Mouse (Mus musculus) heart, embryonic 14.5 days (tissue): ENCODE measurements around the gene Syt9. TPM values are rescaled to one million over a fixed set of nuclear protein-coding genes. Genes with fewer than 3 reads are reported as not detected.

Source experiments
- ATAC-seq: fragments of 200-750 bp; cut with Nextera tagmentation; 2 replicates; pipeline ENCODE4 v1.8.0; 2017; ENCODE audit warnings: low read depth, moderate TSS enrichment; ENCODE audit not compliant: insufficient number of reproducible peaks, insufficient read depth, low FRiP score
- H3K27ac ChIP-seq, 2 experiments: fragments of 200-500 bp in 1 of 2; fragments of 300-500 bp in 1 of 2; sonication (generic) in 1 of 2; replicated peaks in 1 of 2; 2 replicates each; pipeline ENCODE4 v1.5.1; 2012 to 2014; ENCODE audit warnings: low read depth in 2 of 2, low read length in 2 of 2, control low read depth in 1 of 2, mild to moderate bottlenecking in 1 of 2, mixed read lengths in 1 of 2; ENCODE audit not compliant: control insufficient read depth in 1 of 2, insufficient read depth in 1 of 2
- H3K27me3 ChIP-seq: fragments of 300-500 bp; sonication (generic); 2 replicates; pipeline ENCODE4 v1.6.1; 2014; ENCODE audit warnings: mild to moderate bottlenecking, low read length, control low read depth; ENCODE audit not compliant: control insufficient read depth, insufficient read depth
- H3K36me3 ChIP-seq: fragments of 300-500 bp; sonication (generic); 2 replicates; pipeline ENCODE4 v1.6.1; 2014; ENCODE audit warnings: mild to moderate bottlenecking, control low read depth, low read length, mixed read lengths; ENCODE audit not compliant: control insufficient read depth, insufficient read depth
- H3K4me1 ChIP-seq, 2 experiments: fragments of 200-500 bp in 1 of 2; fragments of 300-500 bp in 1 of 2; sonication (generic) in 1 of 2; 2 replicates each; pipeline ENCODE4 v1.6.1; 2012 to 2014; ENCODE audit warnings: low read length in 2 of 2, control low read depth in 1 of 2, mixed read lengths in 1 of 2; ENCODE audit not compliant: control insufficient read depth in 2 of 2, insufficient read depth in 2 of 2
- H3K4me2 ChIP-seq: fragments of 300-500 bp; sonication (generic); 2 replicates; pipeline ENCODE4 v1.6.1; 2014; ENCODE audit warnings: mild to moderate bottlenecking, low read length
- H3K4me3 ChIP-seq, 2 experiments: fragments of 200-500 bp in 1 of 2; fragments of 300-500 bp in 1 of 2; sonication (generic) in 1 of 2; 2 replicates each; pipeline ENCODE4 v1.5.1; 2012 to 2014; ENCODE audit warnings: low read length in 2 of 2, mild to moderate bottlenecking in 2 of 2, control low read depth in 1 of 2, low read depth in 1 of 2, moderate library complexity in 1 of 2; ENCODE audit not compliant: control insufficient read depth in 1 of 2, insufficient read depth in 1 of 2
- H3K9ac ChIP-seq: fragments of 300-500 bp; sonication (generic); 2 replicates; pipeline ENCODE4 v1.6.1; 2014; ENCODE audit warnings: mild to moderate bottlenecking, low read length
- H3K9me3 ChIP-seq: fragments of 300-500 bp; sonication (generic); 2 replicates; pipeline ENCODE4 v1.6.1; 2016; ENCODE audit warnings: low read length, control low read depth; ENCODE audit not compliant: control insufficient read depth
- WGBS: fragments of 180-500 bp; shearing (Covaris S2); extraction: QIAGEN DNeasy Blood & Tissue Kit; methylation state at CpG from one replicate; pipeline ENCODE4 v1.1.7; 2014; 5-methylcytosine and 5-hydroxymethylcytosine counted together
- polyA plus RNA-seq: library from polyadenylated mRNA; unstranded; fragments of >200 nt; fragmentation: Nextera tagmentation; extraction: Ambion mirVana; gene quantifications from 2 replicates; pipeline ENCODE4 v1.2.1, GENCODE M21; 2014

The Syt9 gene
- polyA plus RNA-seq, 1 experiment from 2014 or later, result 0.54 TPM

GRCm38 (mm10) chr7:107596753-107597152, 226.2 kb downstream of the Syt9 start:
- no peak overlapping the region for H3K4me3 ChIP-seq
- H3K9ac ChIP-seq, result no peak overlapping the region
- H3K27me3 ChIP-seq, result no peaks in the 10 kb centered on the region
- H3K27ac ChIP-seq, result no peak overlapping the region
- no peak for ATAC-seq
- H3K4me2 ChIP-seq, result no peak overlapping the region
- peaks cover 3 to 10% of the 10 kb centered on the region in 2 experiments; a peak in 1 of 4 replicates for H3K4me1 ChIP-seq
- H3K9me3 ChIP-seq, result no peaks in the 10 kb centered on the region
- H3K36me3 ChIP-seq, result no peaks in the 10 kb centered on the region

DNA sequence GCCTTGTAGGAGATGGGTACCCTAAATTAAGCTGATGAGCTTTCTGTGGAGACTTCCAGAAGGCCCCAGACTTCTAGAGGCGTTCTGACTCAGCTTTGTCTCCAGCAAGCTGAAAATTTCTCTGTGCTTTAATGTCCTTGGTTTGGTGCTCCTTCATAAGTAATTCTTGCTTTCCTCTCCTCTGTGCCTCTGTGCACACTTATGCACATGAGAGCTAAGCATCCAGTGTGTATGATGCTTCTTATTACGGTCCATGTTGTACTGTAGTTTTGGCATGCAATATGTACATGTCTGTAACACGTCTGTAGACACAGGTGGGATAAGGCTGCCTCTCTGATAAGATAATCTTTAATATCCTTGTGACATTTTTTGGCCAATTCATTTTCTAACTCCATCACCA, 227.4 kb downstream of the Syt9 start:
- H3K27ac ChIP-seq, result no peak overlapping the region

More for the DNA sequence above, 227.4 kb downstream of the Syt9 start:
- 58% methylated on average over 3 of the region's 3 CpGs for WGBS
- Histone ChIP-seq H3K4me1 (peaks cover 3 to 7% of the 10 kb centered on the region in 2 experiments; a peak in 1 of 4 replicates), H3K36me3 (no peaks in the 10 kb centered on the region), H3K9ac (no peak overlapping the region), H3K27me3 (no peaks in the 10 kb centered on the region), H3K4me3 (no peak overlapping the region), H3K4me2 (no peak overlapping the region), H3K9me3 (no peaks in the 10 kb centered on the region)
- no peak for ATAC-seq

Other genes with a start within 250 kb of the Syt9 start
- not detected in 2 replicates for gene Olfr715, start 239.6 kb upstream of the Syt9 start, polyA plus RNA-seq
- gene Olfr716, start 232.4 kb upstream of the Syt9 start, polyA plus RNA-seq, result not detected in 2 replicates
- not detected in 2 replicates for gene Nlrp14, start 203.7 kb upstream of the Syt9 start, polyA plus RNA-seq
- not detected in 2 replicates for gene Rbmxl2, start 161.3 kb upstream of the Syt9 start, polyA plus RNA-seq
- gene Olfml1, start 196.7 kb downstream of the Syt9 start, polyA plus RNA-seq, result 6.0 and 8.0 TPM in 2 replicates
- gene Ppfibp2, start 224.5 kb downstream of the Syt9 start, polyA plus RNA-seq, result 6.0 and 7.3 TPM in 2 replicates